Mouse (Mus musculus): ENCODE results near the gene Hist1h2bn. TPM values are rescaled to one million over a fixed set of nuclear protein-coding genes. Genes with fewer than 3 reads are reported as not detected.
"Not testable (repeated sequence)": the region's sequence is repeated elsewhere in the genome, so short reads cannot be mapped to it uniquely, and the experiment has no call there.

The Hist1h2bn gene
- polyA plus RNA-seq, 1 experiment from 2014 or later: not detected

DNA sequence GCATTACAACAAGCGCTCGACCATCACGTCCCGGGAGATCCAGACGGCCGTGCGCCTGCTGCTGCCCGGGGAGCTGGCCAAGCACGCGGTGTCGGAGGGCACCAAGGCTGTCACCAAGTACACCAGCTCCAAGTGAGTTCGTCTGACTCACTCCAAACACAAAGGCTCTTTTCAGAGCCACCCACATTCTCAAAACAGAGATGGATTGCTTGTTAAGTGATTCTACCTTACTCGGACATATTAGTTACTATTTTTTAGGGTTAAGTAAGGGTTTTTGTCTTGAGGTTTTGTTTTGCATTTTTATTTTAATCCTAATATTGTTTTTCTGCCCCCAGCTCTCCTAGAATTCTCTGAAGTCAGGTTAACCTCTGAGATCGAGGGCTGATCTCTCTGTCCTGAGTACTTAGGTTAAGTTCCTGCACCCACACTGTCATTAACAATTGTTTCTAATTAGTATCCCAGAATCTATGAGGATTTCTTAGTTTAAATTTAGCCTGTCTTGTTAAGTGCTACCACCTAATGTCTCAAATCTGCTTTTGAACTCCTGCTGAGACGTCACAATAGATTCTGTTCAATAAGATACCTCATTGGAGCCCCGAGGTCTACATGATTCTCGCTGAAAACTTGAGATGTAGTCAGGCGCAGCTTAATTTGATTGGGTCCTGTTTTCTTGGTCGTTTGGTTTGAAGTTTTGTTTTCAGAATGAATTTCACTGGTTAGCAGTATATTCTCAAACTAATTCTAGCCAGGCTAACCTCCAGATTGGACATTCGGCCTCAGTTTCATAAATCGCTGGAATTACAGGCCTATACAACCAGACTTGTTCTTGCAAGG lies 34.1 kb downstream of the Hist1h2bn start:
- H3K27ac ChIP-seq: peak overlapping the region; percentile 1; the same call in 1 of the 2 replicates
- WGBS: 15% methylated on average over 14 of the region's 21 CpGs

DNA sequence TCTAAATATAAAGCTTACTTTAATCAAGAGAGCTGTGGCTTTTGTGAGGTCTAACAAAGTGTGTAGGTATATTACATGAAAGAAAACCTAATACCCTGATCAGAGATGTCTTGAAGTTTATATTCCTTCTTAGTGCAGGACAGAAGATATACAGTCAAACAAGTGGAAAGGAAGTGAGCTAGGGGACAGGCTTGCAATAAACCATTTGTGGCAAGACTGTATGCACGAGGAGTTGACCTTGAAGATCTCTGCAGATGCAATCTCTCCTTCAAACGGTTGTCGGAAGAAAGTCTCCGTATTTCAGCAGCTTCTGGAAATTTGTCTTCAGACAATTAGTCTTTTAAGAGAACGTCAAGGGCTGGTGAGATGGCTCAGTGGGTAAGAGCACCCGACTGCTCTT lies 36.0 kb downstream of the Hist1h2bn start:
- WGBS: 57% methylated on average over 6 of the region's 6 CpGs
- no peak overlapping the region for H3K9ac ChIP-seq
- H3K27ac ChIP-seq: no peak overlapping the region
- no peaks in the 10 kb centered on the region for H3K36me3 ChIP-seq (replicated peaks; ENCODE audit: control insufficient read depth, insufficient read depth)
- no peaks in the 10 kb centered on the region for H3K9me3 ChIP-seq (ENCODE audit: control insufficient read depth, low read length)
- no peak overlapping the region for H3K4me3 ChIP-seq (replicated peaks; ENCODE audit: low read length)
- peaks cover 21% of the 10 kb centered on the region for H3K4me1 ChIP-seq (replicated peaks; ENCODE audit: control insufficient read depth, insufficient read depth, low read length)
- ATAC-seq (ENCODE audit: low FRiP score) (no peak), DNase-seq (ENCODE audit: low spot score) (no peak)
- no peak overlapping the region for H3K4me2 ChIP-seq (replicated peaks)
- H3K27me3 ChIP-seq (ENCODE audit: control insufficient read depth, insufficient read depth, low read length): no peaks in the 10 kb centered on the region

More for the DNA sequence above, 34.1 kb downstream of the Hist1h2bn start:
- no peaks in the 10 kb centered on the region for H3K36me3 ChIP-seq (replicated peaks; ENCODE audit: control insufficient read depth, insufficient read depth)
- peak overlapping the region; percentile 33 for H3K4me3 ChIP-seq (replicated peaks; ENCODE audit: low read length)
- no peaks in the 10 kb centered on the region for H3K9me3 ChIP-seq (ENCODE audit: control insufficient read depth, low read length)
- H3K4me2 ChIP-seq (replicated peaks): peak overlapping the region; percentile 66
- no peaks in the 10 kb centered on the region for H3K27me3 ChIP-seq (ENCODE audit: control insufficient read depth, insufficient read depth, low read length)
- ATAC-seq (ENCODE audit: low FRiP score) (peak; percentile 17; the same call in 1 of the 2 replicates), DNase-seq (ENCODE audit: low spot score) (no peak)
- peak overlapping the region; percentile 44; the same call in 1 of the 2 replicates for H3K9ac ChIP-seq
- H3K4me1 ChIP-seq (replicated peaks; ENCODE audit: control insufficient read depth, insufficient read depth, low read length): peaks cover 26% of the 10 kb centered on the region

DNA sequence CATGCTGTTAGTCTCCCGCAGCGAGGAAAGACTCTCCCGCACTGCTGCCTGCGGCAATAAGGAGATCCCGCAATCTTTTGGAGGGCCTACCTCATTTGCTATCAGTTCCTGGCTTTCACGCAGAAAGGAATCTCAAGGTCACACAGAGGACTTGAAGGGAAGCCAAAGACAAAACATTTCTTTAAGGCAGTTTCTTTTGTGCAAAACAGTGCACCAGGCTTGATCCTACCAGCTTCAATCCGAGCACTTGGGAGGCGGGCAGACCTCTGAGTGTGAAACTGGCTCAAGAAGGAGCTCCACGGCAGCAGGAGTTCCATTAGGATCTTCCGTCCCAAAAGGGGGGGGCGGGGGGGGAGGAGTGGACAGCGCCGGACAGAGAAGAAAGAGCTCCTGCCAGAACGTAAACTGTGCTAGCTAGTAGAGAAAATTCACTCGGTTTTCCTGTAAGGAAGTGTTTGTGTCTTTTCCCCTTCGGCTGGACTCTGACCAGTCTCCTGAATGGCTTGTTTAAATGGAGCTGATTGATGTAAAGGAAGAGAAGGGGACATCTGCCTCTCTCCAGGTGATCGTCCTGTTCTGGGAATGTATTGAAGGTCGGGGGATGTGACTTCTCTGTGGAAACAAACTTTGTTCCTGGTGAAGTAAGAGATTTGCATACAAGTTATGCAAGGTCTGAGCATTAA lies 36.8 kb downstream of the Hist1h2bn start:
- Histone ChIP-seq H3K9ac (peak overlapping the region; percentile 24; the same call in 1 of the 2 replicates), H3K27ac (no peak overlapping the region), H3K9me3 (ENCODE audit: control insufficient read depth, low read length) (no peaks in the 10 kb centered on the region), H3K4me2 (replicated peaks) (peak overlapping the region; percentile 41), H3K27me3 (ENCODE audit: control insufficient read depth, insufficient read depth, low read length) (no peaks in the 10 kb centered on the region), H3K36me3 (replicated peaks; ENCODE audit: control insufficient read depth, insufficient read depth) (no peaks in the 10 kb centered on the region), H3K4me1 (replicated peaks; ENCODE audit: control insufficient read depth, insufficient read depth, low read length) (peaks cover 21% of the 10 kb centered on the region), H3K4me3 (replicated peaks; ENCODE audit: low read length) (no peak overlapping the region)
- 7% methylated on average over 18 of the region's 18 CpGs for WGBS
- ATAC-seq (ENCODE audit: low FRiP score) (no peak), DNase-seq (ENCODE audit: low spot score) (no peak)

DNA sequence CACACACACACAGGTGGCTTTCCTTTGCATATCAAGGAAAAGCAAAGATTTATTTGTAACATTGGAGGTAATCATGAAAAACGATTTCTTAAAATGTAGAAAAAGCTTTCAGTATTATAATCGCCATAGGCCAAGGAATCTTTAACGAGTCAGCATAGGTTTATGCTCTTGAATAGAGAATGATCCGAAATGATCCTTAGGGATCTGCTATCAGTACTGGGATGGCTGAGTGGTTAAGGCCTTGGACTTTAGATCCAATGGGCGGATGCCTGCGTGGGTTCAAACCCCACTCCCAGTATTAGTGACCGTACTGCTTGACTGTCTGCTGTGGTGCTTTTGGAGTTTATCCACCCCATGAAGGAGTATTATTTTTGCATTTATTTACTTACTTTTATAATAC lies 41.7 kb downstream of the Hist1h2bn start:
- 92% methylated on average over 7 of the region's 7 CpGs for WGBS
- H3K4me2 ChIP-seq (replicated peaks): no peak overlapping the region
- ATAC-seq (ENCODE audit: low FRiP score): no peak
- H3K9ac ChIP-seq: no peak overlapping the region
- H3K4me3 ChIP-seq (replicated peaks; ENCODE audit: low read length): no peak overlapping the region
- H3K9me3 ChIP-seq (ENCODE audit: control insufficient read depth, low read length): no peaks in the 10 kb centered on the region
- no peak for DNase-seq (ENCODE audit: low spot score)
- H3K27me3 ChIP-seq (ENCODE audit: control insufficient read depth, insufficient read depth, low read length): no peaks in the 10 kb centered on the region
- H3K4me1 ChIP-seq (replicated peaks; ENCODE audit: control insufficient read depth, insufficient read depth, low read length): 0 out of 2 replicates have a peak, but pooled peaks cover 5% of the 10 kb centered on the region
- no peaks in the 10 kb centered on the region for H3K36me3 ChIP-seq (replicated peaks; ENCODE audit: control insufficient read depth, insufficient read depth)
- H3K27ac ChIP-seq: no peak overlapping the region

DNA sequence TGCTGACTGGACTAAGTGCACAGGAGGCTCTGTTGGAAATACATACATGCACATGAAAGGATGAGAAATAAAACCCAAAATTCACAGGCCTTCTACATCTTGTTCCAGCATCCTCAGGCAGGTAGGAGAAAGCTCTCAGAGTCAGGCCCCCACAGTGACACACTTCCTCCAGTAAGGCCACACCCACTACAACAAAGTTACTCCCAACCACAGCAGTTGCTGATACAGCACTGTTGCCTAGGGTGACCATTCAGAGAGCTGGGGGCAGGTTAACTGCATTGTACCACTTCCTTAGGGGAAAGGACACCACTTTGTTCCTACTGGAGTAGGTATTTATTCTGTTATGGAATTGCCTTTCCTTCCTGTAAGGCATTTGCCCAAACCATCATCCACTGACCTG lies 43.2 kb downstream of the Hist1h2bn start:
- not testable (repeated sequence) for DNase-seq (ENCODE audit: low spot score); H3K4me1 ChIP-seq (replicated peaks; ENCODE audit: control insufficient read depth, insufficient read depth, low read length); ATAC-seq (ENCODE audit: low FRiP score); H3K36me3 ChIP-seq (replicated peaks; ENCODE audit: control insufficient read depth, insufficient read depth); H3K4me2 ChIP-seq (replicated peaks); H3K27ac ChIP-seq; H3K9me3 ChIP-seq (ENCODE audit: control insufficient read depth, low read length); H3K4me3 ChIP-seq (replicated peaks; ENCODE audit: low read length); H3K9ac ChIP-seq; H3K27me3 ChIP-seq (ENCODE audit: control insufficient read depth, insufficient read depth, low read length)

GRCm38 (mm10) chr13:21803058-21803457 lies 49.1 kb downstream of the Hist1h2bn start:
- not testable (repeated sequence) for H3K4me3 ChIP-seq (replicated peaks; ENCODE audit: low read length); H3K27me3 ChIP-seq (ENCODE audit: control insufficient read depth, insufficient read depth, low read length); H3K36me3 ChIP-seq (replicated peaks; ENCODE audit: control insufficient read depth, insufficient read depth); H3K9me3 ChIP-seq (ENCODE audit: control insufficient read depth, low read length); H3K4me1 ChIP-seq (replicated peaks; ENCODE audit: control insufficient read depth, insufficient read depth, low read length); H3K4me2 ChIP-seq (replicated peaks); H3K27ac ChIP-seq; DNase-seq (ENCODE audit: low spot score); H3K9ac ChIP-seq
- peak; percentile 70 for ATAC-seq (ENCODE audit: low FRiP score)
- no CpG with 5 or more reads among the region's 4 CpGs for WGBS

Small RNA genes lying within 50 kb of the gene (microRNA-seq; reads per million reads assigned to microRNA genes)
- gene Gm44346 (not detected), gene Gm44357 (not detected), gene Gm44367 (not detected), gene Gm44454 (not detected)

Other genes starting within 250 kb of the Hist1h2bn start
- 7.4 and 8.0 TPM in 2 replicates for gene Zkscan8, start 223.0 kb upstream of the Hist1h2bn start, polyA plus RNA-seq (2014; fragmentation: Nextera tagmentation; extraction: Ambion mirVana)
- gene Olfr1366, start 211.3 kb upstream of the Hist1h2bn start, polyA plus RNA-seq (2014; fragmentation: Nextera tagmentation; extraction: Ambion mirVana): 0.08 and 0.21 TPM in 2 replicates
- gene Olfr1535, start 194.2 kb upstream of the Hist1h2bn start, polyA plus RNA-seq (2014; fragmentation: Nextera tagmentation; extraction: Ambion mirVana): 0.04 TPM in 1 of 2 replicates, not detected in the other
- gene Olfr1364, start 172.4 kb upstream of the Hist1h2bn start, polyA plus RNA-seq (2014; fragmentation: Nextera tagmentation; extraction: Ambion mirVana): not detected in 2 replicates
- not detected in 2 replicates for gene Olfr1362, start 140.1 kb upstream of the Hist1h2bn start, polyA plus RNA-seq (2014; fragmentation: Nextera tagmentation; extraction: Ambion mirVana)
- not detected in 2 replicates for gene Olfr11, start 111.6 kb upstream of the Hist1h2bn start, polyA plus RNA-seq (2014; fragmentation: Nextera tagmentation; extraction: Ambion mirVana)
- not detected in 2 replicates for gene Olfr1361, start 90.7 kb upstream of the Hist1h2bn start, polyA plus RNA-seq (2014; fragmentation: Nextera tagmentation; extraction: Ambion mirVana)
- not detected in 2 replicates for gene Olfr1360, start 76.7 kb upstream of the Hist1h2bn start, polyA plus RNA-seq (2014; fragmentation: Nextera tagmentation; extraction: Ambion mirVana)
- not detected in 2 replicates for gene Olfr1359, start 56.0 kb upstream of the Hist1h2bn start, polyA plus RNA-seq (2014; fragmentation: Nextera tagmentation; extraction: Ambion mirVana)
- not detected in 2 replicates for gene Hist1h2bl, start 38.0 kb upstream of the Hist1h2bn start, polyA plus RNA-seq (2014; fragmentation: Nextera tagmentation; extraction: Ambion mirVana)
- gene Hist1h2ai, start 37.7 kb upstream of the Hist1h2bn start, polyA plus RNA-seq (2014; fragmentation: Nextera tagmentation; extraction: Ambion mirVana): 5.4 and 7.5 TPM in 2 replicates
- 2.4 and 3.2 TPM in 2 replicates for gene Hist1h3h, start 36.5 kb upstream of the Hist1h2bn start, polyA plus RNA-seq (2014; fragmentation: Nextera tagmentation; extraction: Ambion mirVana)
- 1.4 TPM in 2 replicates for gene Hist1h2bm, start 32.1 kb upstream of the Hist1h2bn start, polyA plus RNA-seq (2014; fragmentation: Nextera tagmentation; extraction: Ambion mirVana)
- 0.33 and 0.64 TPM in 2 replicates for gene Hist1h4j, start 19.1 kb upstream of the Hist1h2bn start, polyA plus RNA-seq (2014; fragmentation: Nextera tagmentation; extraction: Ambion mirVana)
- gene Hist1h4k, start 3.6 kb upstream of the Hist1h2bn start, polyA plus RNA-seq (2014; fragmentation: Nextera tagmentation; extraction: Ambion mirVana): 2.0 and 2.7 TPM in 2 replicates
- 2.4 and 3.4 TPM in 2 replicates for gene Hist1h2ak, start 296 bp upstream of the Hist1h2bn start, polyA plus RNA-seq (2014; fragmentation: Nextera tagmentation; extraction: Ambion mirVana)
- 1.6 and 1.7 TPM in 2 replicates for gene Hist1h1b, start 26.5 kb downstream of the Hist1h2bn start, polyA plus RNA-seq (2014; fragmentation: Nextera tagmentation; extraction: Ambion mirVana)
- gene Hist1h3i, start 29.2 kb downstream of the Hist1h2bn start, polyA plus RNA-seq (2014; fragmentation: Nextera tagmentation; extraction: Ambion mirVana): 37.4 and 39.0 TPM in 2 replicates
- 1.3 TPM in 1 of 2 replicates, not detected in the other for gene Hist1h2an, start 33.1 kb downstream of the Hist1h2bn start, polyA plus RNA-seq (2014; fragmentation: Nextera tagmentation; extraction: Ambion mirVana)
- 0.82 and 1.1 TPM in 2 replicates for gene Hist1h2bp, start 33.3 kb downstream of the Hist1h2bn start, polyA plus RNA-seq (2014; fragmentation: Nextera tagmentation; extraction: Ambion mirVana)
- gene Hist1h2bq, start 56.1 kb downstream of the Hist1h2bn start, polyA plus RNA-seq (2014; fragmentation: Nextera tagmentation; extraction: Ambion mirVana): 3.5 and 3.6 TPM in 2 replicates
- not detected in 2 replicates for gene Hist1h2ao, start 56.3 kb downstream of the Hist1h2bn start, polyA plus RNA-seq (2014; fragmentation: Nextera tagmentation; extraction: Ambion mirVana)
- not detected in 2 replicates for gene Hist1h4m, start 57.6 kb downstream of the Hist1h2bn start, polyA plus RNA-seq (2014; fragmentation: Nextera tagmentation; extraction: Ambion mirVana)
- gene Hist1h4n, start 78.1 kb downstream of the Hist1h2bn start, polyA plus RNA-seq (2014; fragmentation: Nextera tagmentation; extraction: Ambion mirVana): 5.5 and 8.9 TPM in 2 replicates
- gene Hist1h2ap, start 79.4 kb downstream of the Hist1h2bn start, polyA plus RNA-seq (2014; fragmentation: Nextera tagmentation; extraction: Ambion mirVana): 574 and 576 TPM in 2 replicates
- 3.8 TPM in 2 replicates for gene Hist1h2br, start 79.6 kb downstream of the Hist1h2bn start, polyA plus RNA-seq (2014; fragmentation: Nextera tagmentation; extraction: Ambion mirVana)
- gene Zfp184, start 191.0 kb downstream of the Hist1h2bn start, polyA plus RNA-seq (2014; fragmentation: Nextera tagmentation; extraction: Ambion mirVana): 14.9 and 18.2 TPM in 2 replicates
- not detected in 2 replicates for gene Pom121l2, start 227.1 kb downstream of the Hist1h2bn start, polyA plus RNA-seq (2014; fragmentation: Nextera tagmentation; extraction: Ambion mirVana)